Mouse (Mus musculus) forebrain, postnatal 0 days (tissue): ENCODE measurements around the gene Chd9. TPM values are rescaled to one million over a fixed set of nuclear protein-coding genes. Genes with fewer than 3 reads are reported as not detected.

Source experiments
- ATAC-seq: fragments of 200-750 bp; cut with Nextera tagmentation; 2 replicates; pipeline ENCODE4 v1.8.0; 2017; ENCODE audit warnings: mild to moderate bottlenecking, moderate library complexity
- DNase-seq: peaks from one replicate; pipeline ENCODE4 v3.0.0-alpha.2; 2015
- H3K27ac ChIP-seq: fragments of 300-500 bp; sonication (generic); 2 replicates; pipeline ENCODE4 v1.5.1; 2014; ENCODE audit warnings: low read depth, mild to moderate bottlenecking, antibody characterized with exemption, low read length, moderate library complexity, mixed read lengths
- H3K27me3 ChIP-seq: fragments of 300-500 bp; sonication (generic); 2 replicates; pipeline ENCODE4 v1.6.1; 2014; ENCODE audit warnings: mild to moderate bottlenecking, low read length, mixed read lengths; ENCODE audit not compliant: insufficient read depth
- H3K36me3 ChIP-seq: fragments of 300-500 bp; sonication (generic); 2 replicates; pipeline ENCODE4 v1.6.1; 2014; ENCODE audit warnings: mild to moderate bottlenecking, moderate library complexity; ENCODE audit not compliant: insufficient read depth
- H3K4me1 ChIP-seq: fragments of 300-500 bp; sonication (generic); 2 replicates; pipeline ENCODE4 v1.6.1; 2014; ENCODE audit warnings: antibody characterized with exemption; ENCODE audit not compliant: insufficient read depth
- H3K4me2 ChIP-seq: fragments of 300-500 bp; sonication (generic); 2 replicates; pipeline ENCODE4 v1.6.1; 2014; ENCODE audit warnings: low read depth, mild to moderate bottlenecking, moderate library complexity
- H3K4me3 ChIP-seq: fragments of 300-500 bp; sonication (generic); 2 replicates; pipeline ENCODE4 v1.5.1; 2014; ENCODE audit warnings: low read depth, low read length, mixed read lengths
- H3K9ac ChIP-seq: fragments of 300-500 bp; sonication (generic); 2 replicates; pipeline ENCODE4 v1.6.1; 2014; ENCODE audit warnings: mild to moderate bottlenecking
- H3K9me3 ChIP-seq: fragments of 300-500 bp; sonication (generic); 2 replicates; pipeline ENCODE4 v1.6.1; 2016; ENCODE audit warnings: low read length
- CTCF ChIP-seq: sonication (generic); IDR thresholded peaks from 2 replicates; pipeline ENCODE4 v1.5.1; 2016; ENCODE audit warnings: antibody characterized with exemption, control low read depth, low read depth
- WGBS: fragments of 180-500 bp; shearing (Covaris S2); extraction: QIAGEN DNeasy Blood & Tissue Kit; methylation state at CpG from one replicate; pipeline ENCODE4 v1.1.7; 2014; 5-methylcytosine and 5-hydroxymethylcytosine counted together
- polyA plus RNA-seq: library from polyadenylated mRNA; unstranded; fragments of >200 nt; fragmentation: Nextera tagmentation; extraction: Ambion mirVana; gene quantifications from 2 replicates; pipeline ENCODE4 v1.2.1, GENCODE M21; 2015
- total RNA-seq: library from RNA; depleted of rRNA; stranded (reverse); fragments of >200 nt; gene quantifications from 2 replicates; pipeline ENCODE4 v1.2.3, GENCODE M21; 2014

Gene Chd9
- total and polyA plus RNA-seq, 2 experiments from 2014 or later: 73.6 to 74.5 TPM

- Histone ChIP-seq H3K27ac (peak overlapping the region; percentile 66), H3K9me3 (no peaks in the 10 kb centered on the region), H3K4me3 (no peak overlapping the region), H3K4me2 (no peak overlapping the region), H3K27me3 (no peaks in the 10 kb centered on the region), H3K4me1 (peaks cover 9% of the 10 kb centered on the region; the same call in 1 of the 2 replicates), H3K36me3 (no peaks in the 10 kb centered on the region), H3K9ac (0 out of 2 replicates have a peak overlapping the region, but pooled peaks have one; percentile 18)
- DNase-seq: peak; percentile 71
- WGBS: 8% methylated on average over 9 of the region's 9 CpGs
- peak; percentile 50 for ATAC-seq
- TF ChIP-seq CTCF: no peak
Measured at GRCm38 (mm10) chr8:90861266-90861944, 33.3 kb downstream of the Chd9 start.

GRCm38 (mm10) chr8:90862038-90862437 is 33.9 kb downstream of the Chd9 start:
- Histone ChIP-seq H3K4me1 (peaks cover 9% of the 10 kb centered on the region; the same call in 1 of the 2 replicates), H3K4me2 (peak overlapping the region; percentile 17; the same call in 1 of the 2 replicates), H3K27me3 (no peaks in the 10 kb centered on the region), H3K4me3 (no peak overlapping the region), H3K36me3 (no peaks in the 10 kb centered on the region), H3K27ac (peak overlapping the region; percentile 66), H3K9me3 (no peaks in the 10 kb centered on the region), H3K9ac (0 out of 2 replicates have a peak overlapping the region, but pooled peaks have one; percentile 18)
- WGBS: 9% methylated on average over 9 of the region's 9 CpGs
- ATAC-seq: peak; percentile 93
- TF ChIP-seq CTCF: no peak
- DNase-seq: peak; percentile 58

GRCm38 (mm10) chr8:90867061-90867460 is 38.9 kb downstream of the Chd9 start:
- Histone ChIP-seq H3K4me2 (no peak overlapping the region), H3K27ac (no peak overlapping the region), H3K27me3 (no peaks in the 10 kb centered on the region), H3K36me3 (no peaks in the 10 kb centered on the region), H3K4me3 (no peak overlapping the region), H3K9me3 (no peaks in the 10 kb centered on the region), H3K9ac (no peak overlapping the region), H3K4me1 (0 out of 2 replicates have a peak, but pooled peaks cover 10% of the 10 kb centered on the region)
- ATAC-seq: no peak
- no peak for DNase-seq
- WGBS: 96% methylated on average over 2 of the region's 2 CpGs
- no peak for TF ChIP-seq CTCF

- no peak for TF ChIP-seq CTCF
- 86% methylated on average over 4 of the region's 4 CpGs for WGBS
- ATAC-seq (no peak), DNase-seq (no peak)
- no peak overlapping the region for H3K4me3 ChIP-seq
- no peaks in the 10 kb centered on the region for H3K36me3 ChIP-seq
- no peaks in the 10 kb centered on the region for H3K9me3 ChIP-seq
- no peaks in the 10 kb centered on the region for H3K27me3 ChIP-seq
- H3K4me1 ChIP-seq: 0 out of 2 replicates have a peak, but pooled peaks cover 8% of the 10 kb centered on the region
- H3K27ac ChIP-seq: no peak overlapping the region
- no peak overlapping the region for H3K4me2 ChIP-seq
- no peak overlapping the region for H3K9ac ChIP-seq
Measured at GRCm38 (mm10) chr8:90867911-90868310, 39.8 kb downstream of the Chd9 start.

GRCm38 (mm10) chr8:90868334-90868733 is 40.2 kb downstream of the Chd9 start:
- 61% methylated on average over 4 of the region's 4 CpGs for WGBS
- H3K36me3 ChIP-seq: no peaks in the 10 kb centered on the region
- H3K9me3 ChIP-seq: no peaks in the 10 kb centered on the region
- no peak for ATAC-seq
- H3K4me2 ChIP-seq: no peak overlapping the region
- H3K27ac ChIP-seq: no peak overlapping the region
- no peak for DNase-seq
- H3K9ac ChIP-seq: no peak overlapping the region
- no peak for TF ChIP-seq CTCF
- no peak overlapping the region for H3K4me3 ChIP-seq
- 0 out of 2 replicates have a peak, but pooled peaks cover 8% of the 10 kb centered on the region for H3K4me1 ChIP-seq
- no peaks in the 10 kb centered on the region for H3K27me3 ChIP-seq

- Histone ChIP-seq H3K36me3 (no peaks in the 10 kb centered on the region), H3K9ac (0 out of 2 replicates have a peak overlapping the region, but pooled peaks have one; percentile 37), H3K4me3 (no peak overlapping the region), H3K9me3 (no peaks in the 10 kb centered on the region), H3K27ac (peak overlapping the region; percentile 70), H3K27me3 (no peaks in the 10 kb centered on the region), H3K4me2 (peak overlapping the region; percentile 46; the same call in 1 of the 2 replicates), H3K4me1 (0 out of 2 replicates have a peak, but pooled peaks cover 8% of the 10 kb centered on the region)
- ATAC-seq: peak; percentile 61
- TF ChIP-seq CTCF: no peak
- peak; percentile 65 for DNase-seq
- WGBS: 28% methylated on average over 17 of the region's 18 CpGs
Measured at GRCm38 (mm10) chr8:90869071-90869919, 41.1 kb downstream of the Chd9 start.
